Mouse (Mus musculus): ENCODE measurements at regions not wholly inside any gene's neighbourhood (a gene's known extent, or its start where the extent isn't known, plus 50 kb on each side); places are given as distances from the start of the nearest gene placed in this dataset.

GRCm38 (mm10) chr7:71648314-71648713 is 297.0 kb upstream of the Gm10295 start:
- no peaks in the 10 kb centered on the region for H3K9me3 ChIP-seq
- H3K4me1 ChIP-seq, result no peaks in the 10 kb centered on the region
- H3K9ac ChIP-seq, result no peak overlapping the region
- no peak overlapping the region for H3K27ac ChIP-seq
- H3K4me3 ChIP-seq, result no peak overlapping the region
- 41% methylated on average over 6 of the region's 6 CpGs for WGBS
- no peak for ATAC-seq (ENCODE audit: low FRiP score, low read depth)
- no peaks in the 10 kb centered on the region for H3K27me3 ChIP-seq
- no peaks in the 10 kb centered on the region for H3K36me3 ChIP-seq
- no peak overlapping the region for H3K4me2 ChIP-seq (replicated peaks)

GRCm38 (mm10) chr7:71646944-71647343 is 295.7 kb upstream of the Gm10295 start:
- H3K4me3 ChIP-seq, result no peak overlapping the region
- 96% methylated on average over 3 of the region's 3 CpGs for WGBS
- no peaks in the 10 kb centered on the region for H3K9me3 ChIP-seq
- H3K9ac ChIP-seq, result no peak overlapping the region
- H3K36me3 ChIP-seq, result no peaks in the 10 kb centered on the region
- H3K4me2 ChIP-seq (replicated peaks), result no peak overlapping the region
- no peaks in the 10 kb centered on the region for H3K27me3 ChIP-seq
- ATAC-seq (ENCODE audit: low FRiP score, low read depth), result no peak
- H3K27ac ChIP-seq, result no peak overlapping the region
- no peaks in the 10 kb centered on the region for H3K4me1 ChIP-seq

DNA sequence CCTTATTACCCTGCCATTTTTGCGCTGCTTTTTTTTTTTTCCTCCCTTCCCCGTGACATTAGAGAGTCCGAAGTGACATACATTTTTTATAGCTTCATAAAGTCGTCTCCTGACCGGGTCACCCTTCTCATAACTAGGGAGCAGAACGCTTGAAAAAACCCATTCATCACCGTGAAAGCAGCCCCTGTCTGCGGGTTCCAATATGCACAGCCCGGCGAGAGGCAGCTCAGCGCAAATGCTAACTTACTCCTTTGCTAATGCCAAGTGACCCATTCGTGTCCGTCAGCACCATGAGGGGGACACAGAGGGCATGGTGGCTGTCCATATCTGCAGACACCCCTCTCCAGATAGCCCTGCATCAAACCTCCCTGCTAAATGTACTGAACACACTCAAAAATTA is 271.8 kb upstream of the Gm10295 start:
- no peaks in the 10 kb centered on the region for H3K36me3 ChIP-seq
- no peak overlapping the region for H3K9ac ChIP-seq
- no peaks in the 10 kb centered on the region for H3K9me3 ChIP-seq
- 17% methylated on average over 13 of the region's 13 CpGs for WGBS
- ATAC-seq (ENCODE audit: low FRiP score, low read depth), result 0 out of 2 replicates have a peak, but pooled peaks have one; percentile 40
- H3K4me1 ChIP-seq, result 0 out of 2 replicates have a peak, but pooled peaks cover 10% of the 10 kb centered on the region
- H3K4me3 ChIP-seq, result no peak overlapping the region
- H3K27me3 ChIP-seq, result no peaks in the 10 kb centered on the region
- peak overlapping the region; percentile 42 for H3K4me2 ChIP-seq (replicated peaks)
- no peak overlapping the region for H3K27ac ChIP-seq

DNA sequence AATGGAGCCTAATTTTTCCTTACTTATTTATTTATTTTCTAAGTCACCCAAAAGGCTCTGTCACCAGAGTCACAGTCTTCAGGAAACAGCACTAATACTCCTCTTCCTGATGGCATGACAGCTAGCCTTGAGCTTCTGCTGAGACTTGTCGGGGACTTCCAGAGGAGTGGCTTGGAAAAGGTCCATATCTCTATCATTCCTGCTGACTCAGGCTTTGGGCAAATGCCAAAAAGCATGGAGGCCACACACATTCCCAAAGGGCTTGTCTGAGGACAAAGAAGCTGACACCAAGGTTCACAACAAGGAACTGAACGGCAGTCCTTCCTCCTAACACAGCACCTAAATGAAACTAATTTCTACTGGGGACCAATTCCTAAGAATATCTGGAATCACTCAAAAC is 251.9 kb upstream of the Gm10295 start:
- H3K9ac ChIP-seq, result no peak overlapping the region
- no peak overlapping the region for H3K4me3 ChIP-seq
- H3K27ac ChIP-seq, result no peak overlapping the region
- no peaks in the 10 kb centered on the region for H3K4me1 ChIP-seq
- H3K4me2 ChIP-seq (replicated peaks), result no peak overlapping the region
- 67% methylated on average over 2 of the region's 2 CpGs for WGBS
- H3K36me3 ChIP-seq, result no peaks in the 10 kb centered on the region
- no peaks in the 10 kb centered on the region for H3K9me3 ChIP-seq
- H3K27me3 ChIP-seq, result no peaks in the 10 kb centered on the region
- no peak for ATAC-seq (ENCODE audit: low FRiP score, low read depth)

DNA sequence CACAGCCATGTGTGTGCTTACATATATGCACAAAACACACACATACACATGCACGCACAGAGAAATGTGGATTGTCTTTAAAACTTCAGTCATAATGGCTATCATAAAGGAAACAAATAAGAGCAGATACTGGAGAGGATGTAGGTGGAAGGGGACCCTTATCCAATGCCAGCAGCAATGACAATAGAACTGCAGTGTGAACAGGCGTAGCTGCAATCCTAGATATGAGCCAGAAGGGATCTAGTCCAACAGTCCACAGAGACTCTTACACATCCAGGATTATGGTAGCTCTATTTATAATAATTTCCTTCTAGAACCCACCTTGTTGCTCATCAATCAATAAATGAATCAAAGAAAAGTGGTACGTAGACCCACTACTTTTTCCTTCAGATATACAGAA is 245.5 kb upstream of the Gm10295 start:
- H3K4me1 ChIP-seq, result no peaks in the 10 kb centered on the region
- no peaks in the 10 kb centered on the region for H3K9me3 ChIP-seq
- no peak overlapping the region for H3K4me2 ChIP-seq (replicated peaks)
- H3K27me3 ChIP-seq, result no peaks in the 10 kb centered on the region
- no peak overlapping the region for H3K9ac ChIP-seq
- H3K4me3 ChIP-seq, result no peak overlapping the region
- H3K36me3 ChIP-seq, result no peaks in the 10 kb centered on the region
- WGBS, result 92% methylated on average over 3 of the region's 3 CpGs
- ATAC-seq (ENCODE audit: low FRiP score, low read depth), result no peak
- H3K27ac ChIP-seq, result no peak overlapping the region

DNA sequence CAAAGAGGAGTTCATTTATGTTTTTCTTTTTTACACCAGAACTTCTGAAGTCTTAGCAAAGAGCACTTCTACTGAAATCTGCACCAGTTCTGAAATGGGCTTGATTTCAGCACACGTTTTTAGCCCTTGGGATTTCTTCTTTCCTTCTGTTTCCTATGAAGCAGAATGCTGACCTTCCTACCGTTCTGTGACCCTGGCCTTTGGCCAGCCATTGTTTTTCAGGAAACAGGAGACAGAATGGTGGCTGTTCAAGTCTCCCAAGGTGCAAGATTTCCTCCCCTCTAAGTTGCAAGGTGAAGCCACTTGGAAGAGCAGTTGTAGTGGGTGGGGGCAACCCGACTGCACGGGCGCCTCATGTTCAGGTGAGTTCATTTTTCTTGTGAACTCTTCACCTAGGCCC is 236.3 kb upstream of the Gm10295 start:
- Histone ChIP-seq H3K9me3 (no peaks in the 10 kb centered on the region), H3K27ac (no peak overlapping the region), H3K36me3 (no peaks in the 10 kb centered on the region), H3K27me3 (no peaks in the 10 kb centered on the region), H3K4me2 (replicated peaks) (no peak overlapping the region), H3K4me1 (no peaks in the 10 kb centered on the region), H3K9ac (no peak overlapping the region), H3K4me3 (no peak overlapping the region)
- no peak for ATAC-seq (ENCODE audit: low FRiP score, low read depth)
- 66% methylated on average over 5 of the region's 5 CpGs for WGBS

DNA sequence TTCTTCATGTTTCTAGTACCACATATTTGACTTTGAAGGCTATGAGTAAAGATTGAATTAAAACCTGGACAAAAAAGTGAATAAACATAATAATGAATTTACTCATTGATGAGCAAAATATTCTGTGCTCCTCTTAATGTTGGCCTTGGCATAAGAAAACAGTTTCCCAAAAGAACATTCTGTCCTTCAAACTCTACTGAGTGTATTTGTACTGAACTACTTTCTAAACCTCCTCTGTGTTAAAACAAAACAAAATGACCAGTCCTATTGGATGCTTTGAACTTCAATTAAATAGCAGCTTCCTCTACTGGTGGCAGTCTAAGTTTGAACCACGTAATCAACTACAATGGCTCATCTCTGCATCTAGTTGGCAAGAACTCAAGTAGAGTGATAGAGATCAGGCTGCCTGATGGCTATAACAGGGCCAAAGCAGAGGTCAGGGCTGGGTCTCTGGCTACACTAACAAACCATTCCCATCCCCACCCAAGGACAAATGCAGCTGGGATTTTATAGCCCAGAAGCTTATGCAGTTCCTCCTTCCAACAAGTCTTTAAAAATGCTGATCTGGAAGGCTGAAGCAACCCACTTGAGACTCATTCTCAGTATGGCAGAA is 232.3 kb upstream of the Gm10295 start:
- Histone ChIP-seq H3K9me3 (no peaks in the 10 kb centered on the region), H3K27me3 (no peaks in the 10 kb centered on the region), H3K4me2 (replicated peaks) (no peak overlapping the region), H3K36me3 (no peaks in the 10 kb centered on the region), H3K4me3 (no peak overlapping the region), H3K4me1 (no peaks in the 10 kb centered on the region; the same call in 1 of the 2 replicates), H3K27ac (no peak overlapping the region), H3K9ac (no peak overlapping the region)
- WGBS, result 26% methylated on average over 1 of the region's 1 CpGs
- no peak for ATAC-seq (ENCODE audit: low FRiP score, low read depth)

DNA sequence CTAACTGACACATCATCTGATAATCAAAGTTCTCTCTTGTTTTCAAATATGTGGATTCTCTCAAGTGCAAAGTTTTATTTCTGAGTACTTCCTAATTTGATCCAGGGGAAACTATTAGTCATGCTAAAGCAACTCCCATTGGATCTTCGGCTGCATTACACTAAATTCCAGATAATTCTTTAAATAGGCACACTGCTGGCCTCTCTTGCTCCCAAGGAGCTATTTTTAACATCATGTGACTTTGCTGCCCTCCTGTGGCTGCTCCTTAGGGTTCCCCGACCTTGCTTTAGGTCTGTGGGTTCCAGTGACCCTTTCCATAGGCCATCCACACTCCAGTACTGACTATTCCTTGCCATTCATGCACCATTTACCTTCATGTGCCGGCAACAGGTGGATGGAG is 230.5 kb upstream of the Gm10295 start:
- ATAC-seq (ENCODE audit: low FRiP score, low read depth), result no peak; the same call in 1 of the 2 replicates
- H3K4me3 ChIP-seq, result no peak overlapping the region

GRCm38 (mm10) chr7:71560296-71560936 is 209.1 kb upstream of the Gm10295 start:
- Histone ChIP-seq H3K9ac (no peak overlapping the region), H3K27me3 (peaks cover 14% of the 10 kb centered on the region; the same call in 1 of the 2 replicates), H3K4me2 (replicated peaks) (0 out of 2 replicates have a peak overlapping the region, but pooled peaks have one; percentile 9), H3K27ac (no peak overlapping the region), H3K4me1 (peaks cover 21% of the 10 kb centered on the region), H3K36me3 (no peaks in the 10 kb centered on the region), H3K4me3 (no peak overlapping the region), H3K9me3 (no peaks in the 10 kb centered on the region)
- peak; percentile 80 for ATAC-seq (ENCODE audit: low FRiP score, low read depth)
- WGBS, result 9% methylated on average over 2 of the region's 2 CpGs

More for the DNA sequence above, 230.5 kb upstream of the Gm10295 start:
- Histone ChIP-seq H3K4me1 (no peaks in the 10 kb centered on the region; the same call in 1 of the 2 replicates), H3K4me2 (replicated peaks) (no peak overlapping the region), H3K9ac (no peak overlapping the region), H3K27me3 (no peaks in the 10 kb centered on the region), H3K36me3 (no peaks in the 10 kb centered on the region), H3K27ac (no peak overlapping the region), H3K9me3 (no peaks in the 10 kb centered on the region)
- WGBS, result 24% methylated on average over 3 of the region's 3 CpGs

GRCm38 (mm10) chr7:71556473-71556872 is 205.2 kb upstream of the Gm10295 start:
- no peak overlapping the region for H3K27ac ChIP-seq
- H3K36me3 ChIP-seq, result no peaks in the 10 kb centered on the region
- peaks cover 20% of the 10 kb centered on the region for H3K4me1 ChIP-seq
- no peaks in the 10 kb centered on the region for H3K9me3 ChIP-seq
- WGBS, result 87% methylated on average over 5 of the region's 5 CpGs
- H3K4me3 ChIP-seq, result no peak overlapping the region
- no peak for ATAC-seq (ENCODE audit: low FRiP score, low read depth)
- H3K27me3 ChIP-seq, result peaks cover 12% of the 10 kb centered on the region; the same call in 1 of the 2 replicates
- no peak overlapping the region for H3K9ac ChIP-seq
- no peak overlapping the region for H3K4me2 ChIP-seq (replicated peaks)

DNA sequence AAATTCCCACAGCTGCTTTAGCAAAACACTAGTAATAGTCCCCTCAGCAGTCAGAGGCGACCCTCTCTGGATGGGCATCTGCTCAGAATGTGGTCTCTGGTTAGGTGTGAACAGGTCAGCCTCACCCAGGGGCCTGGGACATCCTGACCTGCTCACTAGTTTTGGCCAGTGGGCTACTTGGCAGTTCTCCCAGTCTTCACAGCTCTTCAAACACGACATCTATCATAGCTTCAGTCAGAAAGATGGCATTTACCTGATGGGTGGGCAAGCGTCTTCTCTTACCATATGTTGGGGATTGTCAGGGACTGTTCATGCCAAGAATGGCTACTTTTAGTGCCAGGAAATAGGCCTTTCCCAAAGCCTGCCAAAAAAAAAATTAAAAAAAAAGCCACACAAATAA is 204.2 kb upstream of the Gm10295 start:
- 76% methylated on average over 3 of the region's 3 CpGs for WGBS
- Histone ChIP-seq H3K36me3 (no peaks in the 10 kb centered on the region), H3K27ac (no peak overlapping the region), H3K4me2 (replicated peaks) (no peak overlapping the region), H3K9me3 (no peaks in the 10 kb centered on the region), H3K4me1 (peaks cover 11% of the 10 kb centered on the region), H3K4me3 (no peak overlapping the region), H3K9ac (no peak overlapping the region), H3K27me3 (0 out of 2 replicates have a peak, but pooled peaks cover 11% of the 10 kb centered on the region)
- no peak for ATAC-seq (ENCODE audit: low FRiP score, low read depth)

DNA sequence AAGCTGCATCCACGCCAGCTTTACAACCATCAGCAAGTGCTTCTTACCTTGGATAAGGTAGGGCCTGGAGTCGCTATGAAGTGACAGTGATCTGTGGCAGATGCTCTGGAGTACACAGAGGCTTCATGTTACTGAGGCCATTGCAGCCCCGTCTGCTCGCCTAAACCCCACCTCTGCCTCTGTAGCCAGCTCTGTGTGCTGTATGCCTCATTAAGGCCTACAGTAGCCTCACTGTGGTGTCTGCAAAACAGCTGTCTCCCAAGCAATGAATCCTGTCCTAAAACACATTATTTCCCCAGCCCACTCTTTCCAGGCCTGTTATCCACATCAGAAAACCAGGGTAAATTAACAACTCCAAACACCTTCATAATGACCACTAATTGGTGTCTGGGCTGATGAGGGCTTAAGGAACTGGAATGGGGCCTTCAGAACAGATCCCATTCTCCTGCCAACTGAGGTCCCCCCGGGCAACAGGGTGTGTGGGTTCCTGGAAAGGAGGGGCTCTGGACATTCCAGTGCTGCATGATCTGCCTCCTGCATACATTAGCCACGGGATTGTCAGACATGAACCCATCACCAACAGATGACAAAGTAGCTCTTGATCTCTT is 195.4 kb upstream of the Gm10295 start:
- H3K9me3 ChIP-seq, result no peaks in the 10 kb centered on the region
- no peaks in the 10 kb centered on the region for H3K27me3 ChIP-seq
- peaks cover 16% of the 10 kb centered on the region for H3K4me1 ChIP-seq
- H3K9ac ChIP-seq, result no peak overlapping the region
- ATAC-seq (ENCODE audit: low FRiP score, low read depth), result peak; percentile 86
- no peak overlapping the region for H3K4me3 ChIP-seq
- no peaks in the 10 kb centered on the region for H3K36me3 ChIP-seq
- no peak overlapping the region for H3K4me2 ChIP-seq (replicated peaks)
- no peak overlapping the region for H3K27ac ChIP-seq
- 32% methylated on average over 6 of the region's 6 CpGs for WGBS

All from limb, embryonic 13.5 days (tissue).